In the genomic region with DNA sequence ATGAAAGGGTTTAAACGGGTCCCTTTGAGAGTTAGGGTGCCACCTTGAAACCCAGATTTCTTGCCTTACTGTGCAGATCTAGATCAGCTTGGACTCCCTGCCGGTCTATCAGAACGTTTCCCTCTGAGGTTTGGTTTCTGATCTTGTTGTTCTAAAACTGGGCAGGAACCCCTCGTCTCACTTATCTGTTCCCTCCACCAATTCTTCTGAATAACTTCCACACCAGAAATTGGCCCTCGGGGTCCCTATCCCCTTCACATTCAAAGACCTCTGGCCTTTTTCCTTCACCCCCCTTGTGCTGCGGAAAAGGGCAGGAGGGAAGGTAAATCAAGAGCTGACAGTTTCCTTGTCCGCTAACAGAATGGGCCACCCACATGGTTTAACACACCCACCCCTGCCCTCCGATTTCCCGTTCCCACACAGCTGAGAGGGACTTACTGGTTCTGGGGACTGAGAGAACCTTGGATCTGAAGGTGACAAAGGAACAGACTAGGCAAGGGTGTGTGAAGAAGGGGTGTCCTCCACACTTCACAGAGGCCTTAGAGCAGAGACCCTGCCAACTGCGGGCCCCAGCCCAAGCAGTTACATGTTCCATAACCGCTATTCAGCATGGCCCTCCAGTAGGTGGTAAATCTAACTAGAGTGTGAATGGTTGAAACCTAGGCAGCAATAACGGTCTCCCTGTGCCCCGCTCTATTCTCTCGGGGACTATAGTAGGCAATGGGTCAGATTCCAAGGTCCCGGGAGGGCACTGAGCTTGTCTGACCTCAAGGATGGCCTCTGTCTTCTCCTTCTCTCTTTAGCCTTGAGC, we compare ENCODE assay signal across 9 mouse cellular contexts. TPM values are rescaled to one million over a fixed set of nuclear protein-coding genes. Genes with fewer than 3 reads are reported as not detected.
DNase-seq lines count a peak whose midpoint lies in the region; ATAC-seq lines count a peak whose summit lies in the region.
"Had no signal": no experiment of that assay in that cellular context is flagged by ENCODE, and none has a peak within 500 bp of the region (broad histone marks: within the 10 kb centered on the region; RNA-seq: fewer than 3 reads in every experiment).

No protein-coding gene starts in this region.

- peak overlapping the region; percentile 89 for H3K4me2 ChIP-seq in liver, embryonic 11.5 days
- peak overlapping the region; percentile 94 for H3K4me2 ChIP-seq in heart, embryonic 15.5 days
- peak overlapping the region; percentile 71 for H3K4me2 ChIP-seq in neural tube, embryonic 14.5 days (ENCODE audit: low read depth, low read length)

- WGBS in liver, embryonic 11.5 days, result 10% methylated on average over 15 of the region's 15 CpGs
- WGBS in heart, embryonic 15.5 days, result 40% methylated on average over 15 of the region's 15 CpGs
- 2% methylated on average over 15 of the region's 15 CpGs for WGBS in limb, embryonic 10.5 days
- WGBS in neural tube, embryonic 14.5 days, result 2% methylated on average over 15 of the region's 15 CpGs

- no peaks in the 10 kb centered on the region for H3K9me3 ChIP-seq in liver, embryonic 11.5 days (ENCODE audit: control insufficient read depth, low read length)
- H3K9me3 ChIP-seq in heart, embryonic 15.5 days (replicated peaks), result no peaks in the 10 kb centered on the region
- no peaks in the 10 kb centered on the region for H3K9me3 ChIP-seq in limb, embryonic 10.5 days (replicated peaks)
- no peaks in the 10 kb centered on the region for H3K9me3 ChIP-seq in neural tube, embryonic 14.5 days (ENCODE audit: control insufficient read depth, low read length)

- peak overlapping the region; percentile 32 for H3K4me3 ChIP-seq in liver, embryonic 11.5 days (ENCODE audit: low read depth, low read length)
- H3K4me3 ChIP-seq in heart, embryonic 15.5 days, result peak overlapping the region; percentile 55
- peak overlapping the region; percentile 61 for H3K4me3 ChIP-seq in limb, embryonic 10.5 days
- peak overlapping the region; percentile 17 for H3K4me3 ChIP-seq in neural tube, embryonic 14.5 days (ENCODE audit: low read depth, low read length)
- H3K4me3 ChIP-seq: erythroblast, embryonic 14.5 days had no signal

- peaks cover 51% of the 10 kb centered on the region for H3K4me1 ChIP-seq in liver, embryonic 11.5 days (replicated peaks; ENCODE audit: control insufficient read depth, insufficient read depth, low read length)
- peaks cover 76% of the 10 kb centered on the region for H3K4me1 ChIP-seq in heart, embryonic 15.5 days (replicated peaks)
- H3K4me1 ChIP-seq in limb, embryonic 10.5 days, result peaks cover 91% of the 10 kb centered on the region
- H3K4me1 ChIP-seq in neural tube, embryonic 14.5 days (ENCODE audit: control insufficient read depth, insufficient read depth, low read length), result peaks cover 16% of the 10 kb centered on the region; the same call in 1 of the 2 replicates

- no peaks in the 10 kb centered on the region for H3K36me3 ChIP-seq in liver, embryonic 11.5 days (ENCODE audit: control insufficient read depth, insufficient read depth, low read length)
- H3K36me3 ChIP-seq in heart, embryonic 15.5 days, result no peaks in the 10 kb centered on the region
- no peaks in the 10 kb centered on the region for H3K36me3 ChIP-seq in limb, embryonic 10.5 days
- H3K36me3 ChIP-seq in neural tube, embryonic 14.5 days (ENCODE audit: control insufficient read depth, insufficient read depth, low read length), result no peaks in the 10 kb centered on the region

- DNase-seq in liver, embryonic 11.5 days (ENCODE audit: low spot score), result no peak
- no peak for DNase-seq in liver
- DNase-seq in limb, embryonic 10.5 days (ENCODE audit: low spot score), result peak; percentile 51
- DNase-seq in right cerebral cortex, adult 2 months (ENCODE audit: low spot score in 2 of 2), result no peak
- no peak for DNase-seq in Muller cell, postnatal 12 days (ENCODE audit: inconsistent ontology term)
- no peak for DNase-seq in thymus, postnatal 10 days (ENCODE audit: low spot score in 2 of 2)

- peaks cover 74% of the 10 kb centered on the region for H3K27me3 ChIP-seq in liver, embryonic 11.5 days (replicated peaks; ENCODE audit: control insufficient read depth, insufficient read depth, low read length)
- peaks cover 54% of the 10 kb centered on the region for H3K27me3 ChIP-seq in heart, embryonic 15.5 days
- H3K27me3 ChIP-seq in limb, embryonic 10.5 days (ENCODE audit: low read depth, poor library complexity, severe bottlenecking), result peaks cover 82% of the 10 kb centered on the region
- H3K27me3 ChIP-seq in neural tube, embryonic 14.5 days (ENCODE audit: control insufficient read depth, insufficient read depth, low read length), result peaks cover 23% of the 10 kb centered on the region

- no peak overlapping the region for H3K27ac ChIP-seq in liver, embryonic 11.5 days (ENCODE audit: low read depth, low read length)
- H3K27ac ChIP-seq in heart, embryonic 15.5 days, result peak overlapping the region; percentile 59
- H3K27ac ChIP-seq in limb, embryonic 10.5 days, result peak overlapping the region; percentile 88
- H3K27ac ChIP-seq in neural tube, embryonic 14.5 days (ENCODE audit: low read depth, low read length), result peak overlapping the region; percentile 16; the same call in 1 of the 2 replicates

- H3K9ac ChIP-seq in liver, embryonic 11.5 days (ENCODE audit: low read depth, low read length), result no peak overlapping the region
- H3K9ac ChIP-seq in heart, embryonic 15.5 days, result peak overlapping the region; percentile 39
- H3K9ac ChIP-seq in neural tube, embryonic 14.5 days (replicated peaks; ENCODE audit: low read depth, low read length), result no peak overlapping the region

- ATAC-seq in liver, embryonic 11.5 days (replicated peaks; ENCODE audit: low FRiP score), result no peak
- ATAC-seq in heart, embryonic 15.5 days (replicated peaks; ENCODE audit: insufficient number of reproducible peaks, insufficient read depth, low FRiP score, low read depth), result no peak
- ATAC-seq in neural tube, embryonic 14.5 days (ENCODE audit: low read depth), result no peak

RNA-seq across cellular contexts. Expression of gene Grrp1, which starts 0.8 kb away (rescaled TPM):
- polyA plus RNA-seq in liver, embryonic 11.5 days (2014; fragmentation: Nextera tagmentation; extraction: Ambion mirVana), result 2.5 and 3.8 TPM in 2 replicates
- polyA plus RNA-seq in heart, embryonic 15.5 days (2015; fragmentation: Nextera tagmentation; extraction: Ambion mirVana), result 5.0 and 5.1 TPM in 2 replicates
- 9.2 and 10.9 TPM in 2 replicates for polyA plus RNA-seq in limb, embryonic 10.5 days (2016; fragmentation: Nextera tagmentation; extraction: Ambion mirVana)
- 13.4 and 15.4 TPM in 2 replicates for polyA plus RNA-seq in neural tube, embryonic 14.5 days (2014; fragmentation: Nextera tagmentation; extraction: Ambion mirVana)

RNA-seq across cellular contexts. Expression of gene Gm30191, which starts 6.4 kb away (rescaled TPM):
- not detected in 2 replicates for polyA plus RNA-seq in liver, embryonic 11.5 days (2014; fragmentation: Nextera tagmentation; extraction: Ambion mirVana)
- not detected in 2 replicates for polyA plus RNA-seq in heart, embryonic 15.5 days (2015; fragmentation: Nextera tagmentation; extraction: Ambion mirVana)
- polyA plus RNA-seq in limb, embryonic 10.5 days (2016; fragmentation: Nextera tagmentation; extraction: Ambion mirVana), result not detected in 2 replicates
- polyA plus RNA-seq in neural tube, embryonic 14.5 days (2014; fragmentation: Nextera tagmentation; extraction: Ambion mirVana), result not detected in 2 replicates

RNA-seq across cellular contexts. Expression of gene Zfp593, which starts 7.7 kb away (rescaled TPM):
- polyA plus RNA-seq in liver, embryonic 11.5 days (2014; fragmentation: Nextera tagmentation; extraction: Ambion mirVana), result 17.6 and 22.4 TPM in 2 replicates
- 7.4 and 9.1 TPM in 2 replicates for polyA plus RNA-seq in heart, embryonic 15.5 days (2015; fragmentation: Nextera tagmentation; extraction: Ambion mirVana)
- 19.0 and 23.5 TPM in 2 replicates for polyA plus RNA-seq in limb, embryonic 10.5 days (2016; fragmentation: Nextera tagmentation; extraction: Ambion mirVana)
- 12.4 and 15.6 TPM in 2 replicates for polyA plus RNA-seq in neural tube, embryonic 14.5 days (2014; fragmentation: Nextera tagmentation; extraction: Ambion mirVana)

RNA-seq across cellular contexts. Expression of gene E130218I03Rik, which starts 9.7 kb away (rescaled TPM):
- 0.39 and 0.52 TPM in 2 replicates for polyA plus RNA-seq in liver, embryonic 11.5 days (2014; fragmentation: Nextera tagmentation; extraction: Ambion mirVana)
- 0.26 and 0.30 TPM in 2 replicates for polyA plus RNA-seq in heart, embryonic 15.5 days (2015; fragmentation: Nextera tagmentation; extraction: Ambion mirVana)
- polyA plus RNA-seq in limb, embryonic 10.5 days (2016; fragmentation: Nextera tagmentation; extraction: Ambion mirVana), result 0.60 and 0.79 TPM in 2 replicates
- polyA plus RNA-seq in neural tube, embryonic 14.5 days (2014; fragmentation: Nextera tagmentation; extraction: Ambion mirVana), result 0.44 TPM in 1 of 2 replicates, not detected in the other
- polyA plus RNA-seq: erythroblast, embryonic 14.5 days had no signal

RNA-seq across cellular contexts. Expression of gene Cnksr1, which starts 14.9 kb away (rescaled TPM):
- polyA plus RNA-seq in liver, embryonic 11.5 days (2014; fragmentation: Nextera tagmentation; extraction: Ambion mirVana), result 0.26 and 0.51 TPM in 2 replicates
- 1.2 and 2.4 TPM in 2 replicates for polyA plus RNA-seq in heart, embryonic 15.5 days (2015; fragmentation: Nextera tagmentation; extraction: Ambion mirVana)
- polyA plus RNA-seq in limb, embryonic 10.5 days (2016; fragmentation: Nextera tagmentation; extraction: Ambion mirVana), result 0.76 and 1.1 TPM in 2 replicates
- 0.16 TPM in 1 of 2 replicates, not detected in the other for polyA plus RNA-seq in neural tube, embryonic 14.5 days (2014; fragmentation: Nextera tagmentation; extraction: Ambion mirVana)
- polyA plus RNA-seq: erythroblast, embryonic 14.5 days had no signal
